8 mouse cellular contexts compared by ENCODE assay signal in genomic region chr11:49847071-49847810, GRCm38 (mm10). TPM values are rescaled to one million over a fixed set of nuclear protein-coding genes. Genes with fewer than 3 reads are reported as not detected.
DNase-seq lines count a peak whose midpoint lies in the region; ATAC-seq and TF ChIP-seq lines count a peak whose summit lies in the region.

No protein-coding gene starts in this region.

- H3K4me2 ChIP-seq in forebrain, embryonic 14.5 days (ENCODE audit: low read length) = peak overlapping the region; percentile 85

- WGBS in bone marrow, adult 2 months = 4% methylated on average over 29 of the region's 29 CpGs
- 12% methylated on average over 20 of the region's 29 CpGs for WGBS in forebrain, embryonic 14.5 days

- 0 out of 2 replicates have a peak, but pooled peaks have one; percentile 1 for TF ChIP-seq CTCF in bone marrow, adult 2 months (IDR thresholded peaks at IDR 0.05; ENCODE audit: control insufficient read depth, insufficient read depth, low read length)

- peak overlapping the region; percentile 68 for H3K4me3 ChIP-seq in bone marrow, adult 2 months (replicated peaks; ENCODE audit: control insufficient read depth, low read depth, low read length)
- H3K4me3 ChIP-seq in forebrain, embryonic 14.5 days (ENCODE audit: low read depth, low read length) = peak overlapping the region; percentile 90

- peak overlapping the region; percentile 93 for H3K9ac ChIP-seq in forebrain, embryonic 14.5 days (ENCODE audit: low read length)

- H3K4me1 ChIP-seq in bone marrow, adult 2 months (ENCODE audit: control insufficient read depth, insufficient read depth, low read length) = peaks cover 3% of the 10 kb centered on the region
- H3K4me1 ChIP-seq in forebrain, embryonic 14.5 days (ENCODE audit: control insufficient read depth, insufficient read depth, low read length) = peaks cover 10% of the 10 kb centered on the region; the same call in 1 of the 2 replicates

- ATAC-seq in forebrain, embryonic 14.5 days = 0 out of 2 replicates have a peak, but pooled peaks have one; percentile 6
- peak; percentile 4; the same call in 1 of the 2 replicates for ATAC-seq in megakaryocyte progenitor cell, adult 5-6 weeks (replicated peaks; ENCODE audit: poor library complexity)

- H3K27ac ChIP-seq in bone marrow, adult 2 months (ENCODE audit: control insufficient read depth, insufficient read depth, low read depth, low read length, poor library complexity) = peak overlapping the region; percentile 80
- H3K27ac ChIP-seq in forebrain, embryonic 14.5 days (ENCODE audit: low read depth, low read length) = peak overlapping the region; percentile 72

- H3K27me3 ChIP-seq in forebrain, embryonic 14.5 days (replicated peaks; ENCODE audit: control insufficient read depth, insufficient read depth, low read length) = no peaks in the 10 kb centered on the region

- TF ChIP-seq POLR2A in bone marrow, adult 2 months (IDR thresholded peaks at IDR 0.05; ENCODE audit: borderline replicate concordance, control insufficient read depth, low read depth, low read length) = no peak

- peak; percentile 25 for DNase-seq in right cerebral cortex, postnatal 14 days
- no peak for DNase-seq in right cerebral cortex, postnatal 4 days
- DNase-seq in forebrain, embryonic 14.5 days (ENCODE audit: low spot score) = peak; percentile 46
- peak; percentile 7 to 24 for DNase-seq in kidney, postnatal 36 days
- peak; percentile 35 for DNase-seq in testis, postnatal 14 days (ENCODE audit: low spot score)
- no peak for DNase-seq in gastrocnemius, adult 8-10 months (ENCODE audit: low spot score in 2 of 2)

- H3K36me3 ChIP-seq in forebrain, embryonic 14.5 days (ENCODE audit: control insufficient read depth, insufficient read depth, low read length) = no peaks in the 10 kb centered on the region

- H3K9me3 ChIP-seq in forebrain, embryonic 14.5 days (replicated peaks; ENCODE audit: control insufficient read depth, low read length) = no peaks in the 10 kb centered on the region

RNA-seq across cellular contexts. Expression of gene Mapk9, which starts 0.7 kb away (rescaled TPM):
- 14.0 and 15.2 TPM in 2 replicates for polyA plus RNA-seq in bone marrow, adult 2 months (2011; ENCODE audit: insufficient read depth, insufficient read length, low replicate concordance, missing spikeins)
- 43.6 and 49.1 TPM in 2 replicates for polyA plus RNA-seq in forebrain, embryonic 14.5 days (2014; fragmentation: Nextera tagmentation; extraction: Ambion mirVana)
- total RNA-seq in megakaryocyte progenitor cell, adult 5-6 weeks (2015) = 32.9 and 40.2 TPM in 2 replicates
- total RNA-seq in megakaryocyte progenitor cell, adult 5-6 weeks (2017) = 31.1 and 56.3 TPM in 2 replicates
- total RNA-seq in gastrocnemius, adult 8-10 months (2022) = 10 to 100 TPM; 45.2 to 65.2 (median 53.8) TPM

RNA-seq across cellular contexts. Expression of gene Gfpt2, which starts 53.3 kb away (rescaled TPM):
- polyA plus RNA-seq in bone marrow, adult 2 months (2011; ENCODE audit: insufficient read depth, insufficient read length, low replicate concordance, missing spikeins) = 3.2 TPM in 1 of 2 replicates, not detected in the other
- polyA plus RNA-seq in forebrain, embryonic 14.5 days (2014; fragmentation: Nextera tagmentation; extraction: Ambion mirVana) = 6.0 and 8.3 TPM in 2 replicates
- 0.24 and 0.39 TPM in 2 replicates for total RNA-seq in megakaryocyte progenitor cell, adult 5-6 weeks (2015)
- 0.37 TPM in 1 of 2 replicates, not detected in the other for total RNA-seq in megakaryocyte progenitor cell, adult 5-6 weeks (2017)
- total RNA-seq in gastrocnemius, adult 8-10 months (2022) = 1 to 10 TPM; 3.0 to 6.9 (median 5.8) TPM

RNA-seq across cellular contexts. Expression of gene Rasgef1c, which starts 54.4 kb away (rescaled TPM):
- not detected in 2 replicates for polyA plus RNA-seq in bone marrow, adult 2 months (2011; ENCODE audit: insufficient read depth, insufficient read length, low replicate concordance, missing spikeins)
- 10.9 and 15.6 TPM in 2 replicates for polyA plus RNA-seq in forebrain, embryonic 14.5 days (2014; fragmentation: Nextera tagmentation; extraction: Ambion mirVana)
- total RNA-seq in megakaryocyte progenitor cell, adult 5-6 weeks (2015) = 0.15 and 0.17 TPM in 2 replicates
- total RNA-seq in megakaryocyte progenitor cell, adult 5-6 weeks (2017) = 0.12 and 0.30 TPM in 2 replicates
- under 1 TPM in 2 of 4 experiments, not detected in 2; 0.24 to 0.43 TPM for total RNA-seq in gastrocnemius, adult 8-10 months (2022)

Comparison
In these comparisons a context has a peak if more than half of its experiments do, and no peak if none do; other contexts are left out.
1. DNase-seq: peak in right cerebral cortex, postnatal 14 days (single experiment), forebrain, embryonic 14.5 days (single experiment), kidney, postnatal 36 days (2 of 2) and testis, postnatal 14 days (single experiment); none in right cerebral cortex, postnatal 4 days (single experiment) and gastrocnemius, adult 8-10 months (0 of 2).